Mouse (Mus musculus) cerebellum, postnatal 4 days (tissue): ENCODE measurements around the gene Ptprc.

ENCODE experiments used
- DNase-seq, 2 experiments: peaks; one replicate each; pipeline ENCODE4 v3.0.0; 2022; ENCODE audit warnings: low spot score in 2 of 2, mixed read lengths in 1 of 2

Gene Ptprc

DNA sequence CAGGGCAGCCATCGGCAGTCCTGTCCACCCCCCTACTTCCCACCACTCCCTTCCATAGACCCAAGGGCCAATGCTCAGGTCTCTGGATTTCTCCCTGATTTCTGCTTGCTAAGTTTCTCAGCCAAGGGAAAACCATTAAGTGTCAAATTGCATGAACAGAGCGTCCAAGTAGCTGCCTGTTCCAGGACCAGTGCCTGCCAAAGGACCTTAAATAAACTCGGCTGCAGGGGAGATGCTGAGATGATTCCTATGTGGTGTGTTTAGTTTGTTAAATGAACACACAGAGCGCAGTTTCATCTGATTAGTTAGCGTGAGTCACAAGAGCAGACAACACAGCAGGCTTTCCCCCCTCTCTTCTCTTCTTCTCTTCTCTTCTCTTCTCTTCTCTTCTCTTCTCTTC lies 135.0 kb downstream of the Ptprc start:
- no peak for DNase-seq

DNA sequence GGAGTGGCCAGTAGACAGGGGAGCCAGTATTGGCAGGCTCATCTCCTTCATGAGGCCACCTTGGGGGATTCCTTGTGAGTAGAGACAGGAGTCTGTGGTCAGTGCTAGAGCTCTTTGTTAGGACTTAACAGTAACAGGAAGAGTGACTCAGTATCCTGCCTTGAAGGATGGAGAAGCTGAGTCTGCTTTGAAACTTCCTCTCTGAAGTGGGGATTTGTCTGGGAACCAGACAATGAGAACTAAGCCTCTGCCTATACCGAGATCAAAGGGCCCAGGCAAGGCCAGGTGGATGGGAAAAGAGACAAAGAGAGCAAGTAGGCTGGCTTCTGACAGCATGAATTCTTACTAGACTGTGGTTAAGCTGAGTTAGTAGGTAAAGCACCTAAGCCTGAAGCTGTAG lies 136.3 kb downstream of the Ptprc start:
- no peak for DNase-seq

DNA sequence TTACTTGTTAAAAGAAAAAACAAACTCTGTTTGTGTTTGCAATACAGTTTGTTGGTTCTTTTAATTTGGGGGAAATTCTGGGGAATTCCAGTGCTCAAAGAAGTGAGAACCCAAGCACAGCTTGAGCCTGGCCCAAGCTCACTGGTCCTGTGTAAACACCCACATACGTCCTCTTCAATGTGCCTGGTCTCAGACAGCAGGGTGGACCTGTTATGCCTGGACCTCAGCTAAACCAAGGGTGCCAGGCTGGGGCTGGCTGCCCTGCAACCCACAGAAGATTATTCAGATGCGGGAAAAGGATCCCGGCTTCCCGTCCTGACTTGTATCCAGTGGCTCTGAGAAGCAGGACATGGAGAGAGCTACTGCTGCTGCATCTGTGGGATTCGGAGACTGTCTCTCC lies 138.0 kb downstream of the Ptprc start:
- DNase-seq: no peak

GRCm38 (mm10) chr1:138029649-138030048 lies 145.9 kb downstream of the Ptprc start:
- DNase-seq: no peak

GRCm38 (mm10) chr1:138025298-138025697 lies 150.2 kb downstream of the Ptprc start:
- DNase-seq: no peak

- no peak for DNase-seq
Observed at GRCm38 (mm10) chr1:138023601-138024000, 151.9 kb downstream of the Ptprc start.

GRCm38 (mm10) chr1:138022918-138023295 lies 152.6 kb downstream of the Ptprc start:
- DNase-seq: no peak

GRCm38 (mm10) chr1:138021962-138022917 lies 153.3 kb downstream of the Ptprc start:
- no peak for DNase-seq
